Mouse (Mus musculus) erythroblast, embryonic 14.5 days (primary cell): ENCODE data around the gene Hsbp1.

ENCODE experiments used
- GATA1 ChIP-seq: IDR thresholded peaks from 2 replicates; pipeline ENCODE4 v1.6.1; 2012; ENCODE audit warnings: low read length, inconsistent platforms, mixed read lengths
- TAL1 ChIP-seq: IDR thresholded peaks from 3 replicates; pipeline ENCODE4 v1.6.1; 2012; ENCODE audit warnings: low read length, inconsistent platforms, mixed read lengths

- no peak for TF ChIP-seq TAL1
- no peak for TF ChIP-seq GATA1
Measured at GRCm38 (mm10) chr8:119304196-119304595, 40.1 kb upstream of the Hsbp1 start.
